Mouse (Mus musculus) gastrocnemius, adult 8-10 months (tissue): ENCODE data around the gene Grm7. TPM values are rescaled to one million over a fixed set of nuclear protein-coding genes. Genes with fewer than 3 reads are reported as not detected.

Experiments
- DNase-seq, 2 experiments: peaks; one replicate each; pipeline ENCODE4 v3.0.0; 2022; ENCODE audit warnings: low spot score in 2 of 2
- total RNA-seq, 4 experiments: library from RNA; stranded (reverse); gene quantifications; 2 replicates each; pipeline ENCODE4 v1.2.4; 2022

Gene Grm7
- total RNA-seq, 4 experiments from 2014 or later, result not detected

DNA sequence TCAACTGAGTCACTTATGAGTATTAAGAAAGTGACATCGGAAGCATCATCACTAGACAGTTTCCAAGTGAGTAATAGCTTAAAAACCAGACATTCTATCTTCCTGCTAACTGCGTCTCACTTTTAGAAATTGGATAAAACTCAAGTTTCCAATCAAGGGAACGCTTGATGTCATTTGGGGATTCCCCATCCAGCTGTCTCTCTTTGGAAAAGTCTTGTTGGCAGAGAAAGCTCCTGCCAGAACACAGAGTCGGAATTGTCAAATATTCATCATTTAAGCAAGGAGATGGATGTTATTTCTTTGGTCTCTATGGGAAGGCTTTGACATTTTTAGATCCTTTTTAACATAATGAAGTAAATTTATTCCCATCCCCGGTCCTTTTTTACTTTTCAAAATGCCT, 336.6 kb downstream of the Grm7 start:
- DNase-seq, result no peak

DNA sequence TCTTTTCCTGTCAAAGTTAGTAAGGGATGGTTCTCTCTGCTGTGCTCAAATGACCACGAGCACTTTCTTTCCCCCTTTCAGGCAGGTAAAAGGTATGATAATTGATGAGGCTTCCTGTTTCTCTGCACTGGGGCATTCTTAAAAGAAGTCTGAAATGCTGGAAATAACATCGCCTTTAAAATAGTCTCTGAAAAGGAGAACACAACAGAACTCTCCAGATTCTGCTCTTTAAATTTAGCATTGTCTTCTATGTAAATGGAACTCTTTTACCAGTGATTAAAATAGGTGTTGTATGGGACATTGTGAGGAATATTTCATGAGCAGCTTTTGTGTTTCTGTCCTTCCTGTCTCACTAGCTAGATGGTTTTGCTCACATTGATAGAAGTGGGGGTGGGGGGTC, 393.7 kb downstream of the Grm7 start:
- no peak for DNase-seq

DNA sequence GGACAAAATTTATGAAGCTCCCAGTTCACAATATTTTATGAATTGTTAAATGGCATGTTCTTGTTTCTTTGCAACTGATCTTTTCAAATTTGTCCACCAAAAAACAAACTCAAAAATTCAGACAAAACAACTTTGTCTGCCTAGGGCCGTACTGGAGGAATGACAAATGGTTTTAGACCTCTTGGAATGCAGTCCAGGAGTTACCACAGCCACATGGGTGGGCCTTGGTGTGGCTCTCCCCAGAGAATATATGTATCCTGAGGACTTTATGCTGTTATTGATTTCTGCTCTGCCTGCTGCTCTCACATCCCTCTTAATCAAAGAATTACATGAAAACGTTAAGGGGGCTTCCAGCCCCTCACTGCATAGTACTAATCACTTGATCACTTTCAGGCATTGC, 400.5 kb downstream of the Grm7 start:
- no peak for DNase-seq

- no peak for DNase-seq
Observed at GRCm38 (mm10) chr6:111049247-111049646, 403.9 kb downstream of the Grm7 start.

- DNase-seq, result no peak
Observed at GRCm38 (mm10) chr6:111054001-111054975, 408.9 kb downstream of the Grm7 start.

DNA sequence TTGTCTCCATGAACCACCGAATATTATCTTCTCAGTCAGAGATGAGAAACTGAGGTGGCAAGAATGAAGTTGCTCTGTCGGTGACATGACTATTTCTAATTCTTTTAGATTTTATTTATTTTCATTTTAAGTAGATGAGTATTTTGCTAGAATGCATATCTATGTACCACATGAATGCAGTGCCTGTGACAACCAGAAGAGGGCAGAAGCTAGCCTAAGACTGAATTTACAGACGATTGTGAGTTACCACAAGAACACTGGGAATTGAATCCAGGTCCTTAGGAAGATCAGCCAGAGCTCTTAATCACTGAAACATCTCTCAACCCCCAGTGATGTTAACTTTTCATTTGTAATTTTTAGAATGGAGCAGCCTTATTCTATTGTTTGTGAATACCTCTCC, 412.4 kb downstream of the Grm7 start:
- no peak for DNase-seq

DNA sequence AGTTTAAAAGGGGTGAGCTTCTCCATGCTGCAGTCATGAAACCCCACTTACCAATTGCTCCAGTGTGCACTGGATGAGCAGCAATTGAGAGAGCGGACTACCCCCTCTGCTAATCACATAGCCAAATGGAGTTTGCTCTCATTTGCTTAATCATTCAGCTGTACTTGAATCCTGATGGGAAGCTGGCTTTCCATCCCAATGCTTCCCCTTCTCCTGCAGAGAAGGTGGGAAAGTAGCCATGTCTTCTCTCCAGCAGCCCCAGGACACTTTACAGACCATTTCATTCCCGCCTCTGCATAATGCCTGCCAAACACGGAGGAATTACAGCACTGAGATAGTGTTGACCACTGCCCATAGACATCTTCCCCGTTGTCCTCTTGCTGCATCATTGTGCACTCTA, 414.6 kb downstream of the Grm7 start:
- DNase-seq, result no peak

DNA sequence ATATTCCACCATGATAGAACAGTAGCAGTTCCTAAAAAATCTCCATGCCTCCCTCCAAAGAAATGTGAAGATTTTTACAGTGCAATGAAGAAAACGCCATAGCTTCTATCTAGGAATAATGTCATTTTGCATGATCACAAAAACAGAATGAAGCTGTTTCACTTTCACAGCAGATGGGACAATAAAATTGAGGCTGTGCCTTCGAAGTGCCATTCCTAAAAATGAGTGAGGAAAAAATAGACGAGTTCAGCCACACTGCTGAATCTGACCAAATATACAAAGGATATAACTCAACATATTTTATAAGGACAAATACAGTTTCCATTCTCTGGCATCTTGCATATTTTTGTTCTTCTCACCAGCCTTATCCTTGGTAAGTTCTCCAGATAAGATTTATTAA, 439.2 kb downstream of the Grm7 start:
- DNase-seq, result no peak

GRCm38 (mm10) chr6:111094818-111095217, 449.4 kb downstream of the Grm7 start:
- DNase-seq, result no peak

- no peak for DNase-seq
Observed at GRCm38 (mm10) chr6:111105485-111105884, 460.1 kb downstream of the Grm7 start.

GRCm38 (mm10) chr6:111161037-111161436, 515.7 kb downstream of the Grm7 start:
- no peak for DNase-seq

GRCm38 (mm10) chr6:111195333-111195732, 550.0 kb downstream of the Grm7 start:
- DNase-seq, result no peak

DNA sequence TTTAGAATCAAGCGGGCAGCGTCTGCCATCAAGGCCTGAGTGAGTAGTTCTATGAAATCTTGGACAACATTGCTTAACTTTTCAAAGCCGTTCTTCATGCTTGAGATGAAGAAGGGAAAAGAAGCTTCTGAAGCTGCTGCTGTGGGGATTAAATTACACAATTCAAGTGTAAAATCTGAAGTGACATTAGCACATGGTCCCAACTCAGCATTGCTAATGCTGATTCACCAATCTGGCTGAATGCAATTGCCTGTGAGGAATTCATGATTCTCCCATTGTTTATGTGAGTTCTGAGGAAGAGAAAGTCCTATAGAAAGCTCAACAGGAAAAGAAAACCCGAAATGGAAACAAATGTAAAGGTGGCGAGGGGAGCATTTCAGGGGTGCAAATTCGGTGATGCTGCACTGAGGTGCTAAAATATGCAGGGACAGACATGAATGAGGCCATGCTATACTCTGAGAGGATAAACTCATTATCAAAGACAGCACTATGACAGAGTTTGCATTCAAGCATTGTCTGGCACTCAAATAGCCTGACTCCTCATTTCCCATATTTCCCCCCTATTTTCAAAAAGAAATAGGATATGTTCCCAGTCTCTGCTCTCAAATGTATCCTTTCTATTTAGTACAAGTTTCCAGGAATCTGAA, 575.8 kb downstream of the Grm7 start:
- no peak for DNase-seq

GRCm38 (mm10) chr6:111255215-111255614, 609.8 kb downstream of the Grm7 start:
- DNase-seq, result no peak

GRCm38 (mm10) chr6:111256939-111257338, 611.6 kb downstream of the Grm7 start:
- no peak for DNase-seq

GRCm38 (mm10) chr6:111258256-111258655, 612.9 kb downstream of the Grm7 start:
- no peak for DNase-seq

DNA sequence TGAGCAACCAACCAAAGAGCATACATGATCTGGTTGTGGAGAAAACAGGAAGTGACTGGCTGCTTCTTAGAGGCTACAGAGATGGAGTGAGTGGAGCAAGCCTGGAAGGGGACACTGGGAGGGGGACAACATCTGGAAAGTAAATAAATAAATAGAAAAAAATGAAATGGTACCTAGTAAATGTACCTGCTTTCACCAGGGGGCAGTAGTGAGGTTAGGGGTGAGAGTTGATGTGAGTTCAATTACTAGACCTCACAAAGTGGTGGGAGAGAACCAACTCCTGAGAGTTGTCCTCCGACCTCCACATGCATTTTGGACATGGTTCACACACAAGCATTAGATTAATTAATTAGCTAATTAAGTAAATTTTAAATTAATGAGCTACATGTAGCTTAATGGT, 615.8 kb downstream of the Grm7 start:
- no peak for DNase-seq

- no peak for DNase-seq
Observed at GRCm38 (mm10) chr6:111276657-111277056, 631.3 kb downstream of the Grm7 start.

DNA sequence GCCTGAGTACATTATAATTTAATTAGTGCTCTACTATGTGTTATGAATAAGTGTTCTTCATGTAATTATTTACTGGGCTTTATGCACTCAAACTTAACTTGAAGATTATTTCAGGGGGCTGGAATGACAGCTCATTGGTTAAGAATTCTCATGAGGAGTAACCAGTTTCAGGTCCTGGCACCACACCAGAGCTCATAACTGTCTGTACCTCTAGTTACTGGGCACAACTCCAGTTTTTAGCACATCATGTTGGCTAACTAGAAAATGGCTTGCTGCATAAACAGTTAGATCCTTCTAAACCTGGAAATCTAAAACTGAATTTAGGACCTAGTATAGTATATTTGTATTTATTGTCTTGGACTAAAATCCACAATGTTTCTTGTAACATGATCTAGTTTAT, 633.1 kb downstream of the Grm7 start:
- no peak for DNase-seq

GRCm38 (mm10) chr6:111293505-111294001, 648.2 kb downstream of the Grm7 start:
- DNase-seq, result no peak

DNA sequence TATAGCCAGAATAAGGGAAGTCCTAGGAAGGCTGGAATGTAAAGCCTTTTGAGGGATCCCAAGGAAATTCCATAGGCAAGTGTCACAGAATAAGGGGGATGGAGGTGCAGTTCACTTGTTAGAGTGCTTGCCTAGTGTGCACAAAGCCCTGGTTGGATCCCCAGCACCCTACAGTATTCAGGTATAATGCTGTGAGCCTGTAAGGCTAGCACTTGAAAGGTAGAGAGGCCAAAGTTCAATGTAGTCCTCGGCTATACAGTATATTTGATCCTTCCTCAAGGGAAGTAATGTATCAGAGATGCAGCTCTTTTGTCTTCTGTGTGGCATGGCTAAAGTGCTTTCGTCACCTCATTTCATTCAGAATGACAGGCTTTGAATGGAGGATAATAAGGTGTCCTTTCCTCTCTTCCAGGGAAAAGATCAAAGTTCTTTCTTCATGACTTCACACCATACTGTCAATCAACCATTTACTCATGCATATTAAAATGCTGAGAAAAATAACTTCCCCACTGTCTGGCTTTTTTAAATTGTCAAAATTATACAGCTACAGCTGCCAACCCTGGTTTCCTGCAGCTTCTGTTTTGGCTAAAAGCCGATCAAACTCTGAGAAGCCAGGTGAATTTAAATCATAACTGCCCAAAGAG, 658.7 kb downstream of the Grm7 start:
- DNase-seq, result no peak

- no peak for DNase-seq
Observed at GRCm38 (mm10) chr6:111361681-111362080, 716.3 kb downstream of the Grm7 start.
